In genomic region chr11:114674180-114674579, GRCm38 (mm10) we compare ENCODE assay signal across 16 mouse cellular contexts. TPM values are rescaled to one million over a fixed set of nuclear protein-coding genes. Genes with fewer than 3 reads are reported as not detected.
DNase-seq lines count a peak whose midpoint lies in the region; ATAC-seq and TF ChIP-seq lines count a peak whose summit lies in the region.
"Had no signal": no experiment of that assay in that cellular context is flagged by ENCODE, and none has a peak within 500 bp of the region (broad histone marks: within the 10 kb centered on the region; RNA-seq: fewer than 3 reads in every experiment).

No protein-coding gene starts in this region.

- H3K9ac ChIP-seq in heart, adult 2 months (ENCODE audit: low read depth, low read length): no peak overlapping the region
- H3K9ac ChIP-seq in kidney, embryonic 16.5 days (replicated peaks; ENCODE audit: low read length): no peak overlapping the region
- H3K9ac ChIP-seq in CH12.LX (ENCODE audit: insufficient read depth, low read depth): no peak overlapping the region
- H3K9ac ChIP-seq: forebrain, embryonic 13.5 days; midbrain, embryonic 15.5 days had no signal

- no peak for ATAC-seq in kidney, embryonic 16.5 days (ENCODE audit: low FRiP score, low TSS enrichment)
- ATAC-seq: activated CD4-positive, CD25-positive, alpha-beta regulatory T cell, adult 4 months; forebrain, embryonic 13.5 days; intestine, postnatal 0 days; midbrain, embryonic 15.5 days had no signal

- TF ChIP-seq POLR2A in heart, adult 2 months (IDR thresholded peaks at IDR 0.05; ENCODE audit: insufficient read depth, low read depth, low read length): 0 out of 2 replicates have a peak, but pooled peaks have one; percentile 6
- TF ChIP-seq POLR2A in CH12.LX (IDR thresholded peaks at IDR 0.05; ENCODE audit: low read depth, low read length): no peak

- no peak overlapping the region for H3K4me2 ChIP-seq in kidney, embryonic 16.5 days (replicated peaks; ENCODE audit: low read depth, low read length)
- no peak overlapping the region for H3K4me2 ChIP-seq in CH12.LX (ENCODE audit: insufficient read depth, low read depth, poor library complexity, severe bottlenecking)
- H3K4me2 ChIP-seq: forebrain, embryonic 13.5 days; midbrain, embryonic 15.5 days had no signal

- TF ChIP-seq CTCF in heart, adult 2 months (IDR thresholded peaks at IDR 0.05): no peak
- no peak for TF ChIP-seq CTCF in CH12.LX (conservative IDR thresholded peaks at IDR 0.05 in 1 of 2, IDR thresholded peaks at IDR 0.05 in 1 of 2; ENCODE audit: low read depth in 2 of 2, low read length in 2 of 2)

- no peak overlapping the region for H3K4me3 ChIP-seq in heart, adult 2 months
- H3K4me3 ChIP-seq in kidney, embryonic 16.5 days (ENCODE audit: low read length): no peak overlapping the region
- H3K4me3 ChIP-seq in CH12.LX (replicated peaks in 1 of 3; ENCODE audit: low read depth in 2 of 3, low read length in 2 of 3, poor library complexity in 1 of 3): no peak overlapping the region
- H3K4me3 ChIP-seq: forebrain, embryonic 13.5 days; midbrain, embryonic 15.5 days had no signal

- H3K36me3 ChIP-seq in heart, adult 2 months (ENCODE audit: control insufficient read depth, insufficient read depth, low read length): peaks cover 9% of the 10 kb centered on the region
- H3K36me3 ChIP-seq in kidney, embryonic 16.5 days (ENCODE audit: insufficient read depth, low read length): peaks cover 37% of the 10 kb centered on the region
- peaks cover 44 to 55% of the 10 kb centered on the region in 2 experiments for H3K36me3 ChIP-seq in CH12.LX (replicated peaks in 1 of 2; ENCODE audit: control insufficient read depth in 1 of 2, insufficient read depth in 1 of 2, low read length in 1 of 2)

- intact Hi-C loops in heart, adult 2 months (cut with DNase I): no loop called here

- H3K27me3 ChIP-seq in heart, adult 2 months (ENCODE audit: control insufficient read depth, insufficient read depth, low read length): no peaks in the 10 kb centered on the region
- H3K27me3 ChIP-seq in kidney, embryonic 16.5 days (ENCODE audit: insufficient read depth, low read length): no peaks in the 10 kb centered on the region
- H3K27me3 ChIP-seq in CH12.LX (replicated peaks): no peaks in the 10 kb centered on the region

- no peaks in the 10 kb centered on the region for H3K9me3 ChIP-seq in kidney, embryonic 16.5 days (ENCODE audit: low read length)
- no peaks in the 10 kb centered on the region for H3K9me3 ChIP-seq in CH12.LX (replicated peaks; ENCODE audit: low read length)
- H3K9me3 ChIP-seq: forebrain, embryonic 13.5 days; midbrain, embryonic 15.5 days had no signal

- DNase-seq in heart, adult 2 months: no peak
- DNase-seq in heart, adult 18-20 months: no peak
- no peak for DNase-seq in kidney, adult 8-10 months
- DNase-seq in CH12.LX (ENCODE audit: extremely low read depth) (peak; percentile 38), ZHBTc4 (ENCODE audit: low read depth, low spot score) (peak; percentile 60)
- DNase-seq in adrenal gland, adult 8-10 months: no peak
- DNase-seq: heart, postnatal 36 days; right cerebral cortex, postnatal 25 days; thymus, postnatal 4 days had no signal

- WGBS in heart, adult 2 months: 60% methylated on average over 8 of the region's 8 CpGs
- 54% methylated on average over 8 of the region's 8 CpGs for WGBS in kidney, embryonic 16.5 days

- TF ChIP-seq RAD21 in CH12.LX (IDR thresholded peaks at IDR 0.05; ENCODE audit: low read depth, low read length): no peak

- no peaks in the 10 kb centered on the region for H3K79me2 ChIP-seq in heart, adult 2 months (replicated peaks; ENCODE audit: control insufficient read depth, insufficient read depth, low read length)
- H3K79me2 ChIP-seq in CH12.LX (replicated peaks; ENCODE audit: control insufficient read depth, extremely low read depth, insufficient read depth, poor library complexity, severe bottlenecking): peaks cover 24% of the 10 kb centered on the region

- H3K4me1 ChIP-seq in heart, adult 2 months (ENCODE audit: control insufficient read depth, insufficient read depth, low read length): peaks cover 11% of the 10 kb centered on the region
- peaks cover 41% of the 10 kb centered on the region for H3K4me1 ChIP-seq in kidney, embryonic 16.5 days (ENCODE audit: insufficient read depth, low read length)
- peaks cover 12 to 61% of the 10 kb centered on the region in 2 experiments for H3K4me1 ChIP-seq in CH12.LX (ENCODE audit: control insufficient read depth in 1 of 2, insufficient read depth in 2 of 2)

- dilution Hi-C loops in CH12.LX (cut with MboI; ENCODE audit: extremely low pct_ligation_motif_present, extremely low pct_unique_long_range_greater_than_20kb, low sequenced_read_pairs): no loop called here

- no peak overlapping the region for H3K27ac ChIP-seq in heart, adult 2 months
- H3K27ac ChIP-seq in kidney, embryonic 16.5 days (ENCODE audit: low read length): peak overlapping the region; percentile 8; the same call in 1 of the 2 replicates
- no peak overlapping the region for H3K27ac ChIP-seq in CH12.LX (ENCODE audit: insufficient read depth, low read depth)
- H3K27ac ChIP-seq: forebrain, embryonic 13.5 days; midbrain, embryonic 15.5 days had no signal

- TF ChIP-seq EP300 in heart, adult 2 months (IDR thresholded peaks at IDR 0.05; ENCODE audit: insufficient read depth, low read depth, low read length): no peak
- no peak for TF ChIP-seq EP300 in CH12.LX (IDR thresholded peaks at IDR 0.05; ENCODE audit: low read length)

- in situ Hi-C loops in CH12.LX (cut with MboI; ENCODE audit: low pct_ligation_motif_present, low pct_unique_long_range_greater_than_20kb, low sequenced_read_pairs): loop anchor here (5.0 to 25.0 kb wide), 2 partner anchors 58 to 962 kb away; partner anchors contain the start of gene Cpsf4l

TF ChIP-seq in CH12.LX, 34 proteins besides CTCF, POLR2A, EP300 and RAD21:
- TF ChIP-seq TBP (conservative IDR thresholded peaks at IDR 0.05; ENCODE audit: low read depth, low read length) (no peak), CHD2 (IDR thresholded peaks at IDR 0.05; ENCODE audit: low read length) (no peak), RCOR1 (conservative IDR thresholded peaks at IDR 0.05; ENCODE audit: low read depth, low read length) (no peak), JUN (IDR thresholded peaks at IDR 0.05; ENCODE audit: insufficient read depth, low read depth, low read length) (no peak), JUND (conservative IDR thresholded peaks at IDR 0.05; ENCODE audit: low read depth, low read length) (no peak), PAX5 (IDR thresholded peaks at IDR 0.05; ENCODE audit: low read length) (no peak), POLR2AphosphoS2 (IDR thresholded peaks at IDR 0.05; ENCODE audit: low read depth, low read length) (no peak), ZKSCAN1 (IDR thresholded peaks at IDR 0.05; ENCODE audit: borderline replicate concordance, low read depth, low read length) (no peak)
TF ChIP-seq in CH12.LX: peak in this region for 0.

RNA-seq across cellular contexts. Expression of gene Ttyh2, which starts 1.1 kb away (rescaled TPM):
- 1 to 10 TPM; 4.3 to 4.9 TPM for total RNA-seq in heart, adult 2 months (2021)
- 6.3 and 7.5 TPM in 2 replicates for polyA plus RNA-seq in heart, adult 2 months (2012; rRNA removed)
- 1 to 10 TPM; 3.5 to 4.1 TPM for total RNA-seq in heart, adult 18-20 months (2021)
- 20.4 and 21.5 TPM in 2 replicates for polyA plus RNA-seq in kidney, embryonic 16.5 days (2015; fragmentation: Nextera tagmentation; extraction: Ambion mirVana)
- total RNA-seq in CH12.LX (2012; rRNA removed) (1.4 TPM in 2 replicates), CH12.LX (2014; rRNA removed) (0.82 and 1.2 TPM in 2 replicates)
- 2.4 TPM in 2 replicates for polyA plus RNA-seq in CH12.LX (2012; ENCODE audit: insufficient read length, low read depth)
- total RNA-seq in adrenal gland, adult 8-10 months (2022): 100 to 1,000 TPM in 2 of 4 experiments, 10 to 100 TPM in 2; 75.1 to 107 (median 88.6) TPM

RNA-seq across cellular contexts. Expression of gene Rpl38, which starts 5.9 kb away (rescaled TPM):
- 100 to 1,000 TPM; 587 to 660 TPM for total RNA-seq in heart, adult 2 months (2021)
- polyA plus RNA-seq in heart, adult 2 months (2012; rRNA removed): 335 and 344 TPM in 2 replicates
- total RNA-seq in heart, adult 18-20 months (2021): 100 to 1,000 TPM; 681 to 698 TPM
- polyA plus RNA-seq in kidney, embryonic 16.5 days (2015; fragmentation: Nextera tagmentation; extraction: Ambion mirVana): 802 and 841 TPM in 2 replicates
- 5,484 and 5,556 TPM in 2 replicates for total RNA-seq in CH12.LX (2012; rRNA removed)
- 3,381 and 4,204 TPM in 2 replicates for total RNA-seq in CH12.LX (2014; rRNA removed)
- polyA plus RNA-seq in CH12.LX (2012; ENCODE audit: insufficient read length, low read depth): 1,021 and 1,435 TPM in 2 replicates
- 1,000 to 10,000 TPM; 1,051 to 1,434 (median 1,137) TPM for total RNA-seq in adrenal gland, adult 8-10 months (2022)

RNA-seq across cellular contexts. Expression of gene Dnaic2, which starts 53.0 kb away (rescaled TPM):
- under 1 TPM; 0.16 to 0.18 TPM for total RNA-seq in heart, adult 2 months (2021)
- polyA plus RNA-seq in heart, adult 2 months (2012; rRNA removed): 0.44 and 1.5 TPM in 2 replicates
- under 1 TPM in 1 of 2 experiments, not detected in 1; 0.46 TPM for total RNA-seq in heart, adult 18-20 months (2021)
- polyA plus RNA-seq in kidney, embryonic 16.5 days (2015; fragmentation: Nextera tagmentation; extraction: Ambion mirVana): 0.44 and 0.46 TPM in 2 replicates
- 0.17 and 0.59 TPM in 2 replicates for total RNA-seq in CH12.LX (2012; rRNA removed)
- 0.93 and 1.2 TPM in 2 replicates for total RNA-seq in CH12.LX (2014; rRNA removed)
- 0.45 and 0.83 TPM in 2 replicates for polyA plus RNA-seq in CH12.LX (2012; ENCODE audit: insufficient read length, low read depth)
- under 1 TPM; 0.38 to 0.51 (median 0.42) TPM for total RNA-seq in adrenal gland, adult 8-10 months (2022)
- total RNA-seq: liver, adult 2 months; megakaryocyte progenitor cell, adult 5-6 weeks had no signal
- polyA plus RNA-seq: activated CD4-positive, CD25-positive, alpha-beta regulatory T cell, adult 4 months had no signal

Comparison
In these comparisons a context has a peak if more than half of its experiments do, and no peak if none do; other contexts are left out.
1. DNase-seq: peak in CH12.LX (single experiment) and ZHBTc4 (single experiment); none in heart, adult 2 months (0 of 2), heart, adult 18-20 months (0 of 2), kidney, adult 8-10 months (0 of 2) and adrenal gland, adult 8-10 months (single experiment).
2. RNA of gene Ttyh2, which starts 1.1 kb away (total RNA-seq): 75.1 to 107 TPM in adrenal gland, adult 8-10 months; 4.3 to 4.9 TPM in heart, adult 2 months, 3.5 to 4.1 TPM in heart, adult 18-20 months and 0.82 to 1.4 TPM in CH12.LX; every median in the first group is over 10 times any median in the second.